Mouse (Mus musculus): ENCODE measurements around the gene Pla2g12a. TPM values are rescaled to one million over a fixed set of nuclear protein-coding genes. Genes with fewer than 3 reads are reported as not detected.

Pla2g12a gene
- polyA plus RNA-seq, 2 experiments: 45.7 to 84.7 TPM

DNA sequence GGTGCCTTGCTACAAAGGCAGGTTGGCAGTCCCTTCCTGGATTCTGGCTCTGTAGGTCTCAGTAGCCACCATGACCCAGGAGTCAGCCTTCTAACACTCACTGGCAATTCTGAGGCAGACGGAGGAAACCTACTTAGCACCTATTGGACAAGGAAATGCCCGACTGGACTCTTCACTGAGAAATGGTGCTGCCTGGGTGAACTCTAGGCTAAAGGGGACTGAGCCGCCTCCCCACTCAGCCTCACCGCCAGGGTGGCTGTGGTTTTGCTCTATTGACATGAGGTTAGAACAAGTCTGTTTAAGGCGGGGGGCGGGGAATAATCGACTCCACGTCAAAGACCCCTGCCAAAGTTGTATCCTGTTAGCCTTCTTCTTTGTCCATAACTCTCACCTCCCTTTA is 25.5 kb downstream of the Pla2g12a start:
- WGBS (ENCODE audit: insufficient replicate concordance): 53% methylated on average over 8 of the region's 8 CpGs
- peaks cover 10 to 26% of the 10 kb centered on the region in 2 experiments for H3K4me1 ChIP-seq (replicated peaks; ENCODE audit: control insufficient read depth in 2 of 2, insufficient read depth in 2 of 2, low read length in 1 of 2)
- ATAC-seq (ENCODE audit: insufficient read depth) (no peak), DNase-seq (ENCODE audit: low read depth in 3 of 3, low spot score in 3 of 3) (no peak)
- TF ChIP-seq EP300 (IDR thresholded peaks at IDR 0.05; ENCODE audit: low read depth) (no peak), CTCF (IDR thresholded peaks at IDR 0.05; ENCODE audit: low read depth) (no peak)
- H3K9ac ChIP-seq (replicated peaks): no peak overlapping the region
- H3K4me2 ChIP-seq (ENCODE audit: low read depth): no peak overlapping the region
- no peak overlapping the region for H3K4me3 ChIP-seq (ENCODE audit: insufficient read depth in 1 of 2, low read depth in 2 of 2, low read length in 2 of 2)
- no peak overlapping the region for H3K27ac ChIP-seq
- peaks cover under 1% of the 10 kb centered on the region for H3K36me3 ChIP-seq (replicated peaks; ENCODE audit: control insufficient read depth, insufficient read depth, low read depth)
- no peaks in the 10 kb centered on the region for H3K27me3 ChIP-seq (ENCODE audit: control insufficient read depth, insufficient read depth, low read length)
- no peaks in the 10 kb centered on the region for H3K9me3 ChIP-seq (ENCODE audit: control insufficient read depth, low read length)

DNA sequence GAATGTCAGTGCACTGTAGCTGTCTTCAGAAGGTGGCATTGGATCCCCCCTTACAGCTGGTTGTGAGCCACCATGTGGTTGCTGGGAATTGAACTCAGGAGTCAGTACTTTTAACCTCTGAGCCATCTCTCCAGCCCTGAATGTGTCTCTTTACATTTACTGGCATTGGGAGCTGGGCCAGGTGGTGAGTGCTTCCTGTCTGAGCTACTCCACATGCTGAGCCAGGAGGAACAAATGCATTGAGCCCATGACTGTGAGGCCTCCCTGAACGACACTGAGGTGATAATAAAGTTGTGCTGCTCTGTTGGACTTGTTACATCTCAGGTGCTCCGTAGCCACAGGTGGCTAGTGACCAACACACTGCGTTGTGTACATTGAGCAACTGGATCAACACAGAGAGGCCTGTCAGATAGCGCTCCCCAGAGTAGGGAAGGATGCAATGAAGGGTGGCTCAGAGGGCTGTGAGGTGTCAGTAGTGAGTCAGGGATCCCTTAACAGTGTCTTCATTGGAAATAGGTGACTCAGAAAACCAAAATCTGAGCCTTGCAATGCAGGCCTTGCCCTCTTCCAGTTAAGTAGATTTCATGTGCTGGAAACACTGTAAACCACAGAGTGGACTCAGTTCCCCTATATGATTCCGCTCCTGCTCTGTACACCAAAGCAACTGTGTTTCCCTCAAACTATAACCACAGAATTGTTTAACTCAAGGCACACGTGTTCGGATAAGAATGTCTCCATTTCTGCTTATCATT is 26.2 kb downstream of the Pla2g12a start:
- TF ChIP-seq EP300 (IDR thresholded peaks at IDR 0.05; ENCODE audit: low read depth): no peak
- TF ChIP-seq CTCF (IDR thresholded peaks at IDR 0.05; ENCODE audit: low read depth): no peak
- Histone ChIP-seq H3K4me3 (ENCODE audit: insufficient read depth in 1 of 2, low read depth in 2 of 2, low read length in 2 of 2) (no peak overlapping the region), H3K9me3 (ENCODE audit: control insufficient read depth, low read length) (no peaks in the 10 kb centered on the region), H3K27ac (no peak overlapping the region), H3K27me3 (ENCODE audit: control insufficient read depth, insufficient read depth, low read length) (no peaks in the 10 kb centered on the region), H3K36me3 (replicated peaks; ENCODE audit: control insufficient read depth, insufficient read depth, low read depth) (peaks cover 2% of the 10 kb centered on the region), H3K4me1 (replicated peaks; ENCODE audit: control insufficient read depth in 2 of 2, insufficient read depth in 2 of 2, low read length in 1 of 2) (peaks cover 10 to 26% of the 10 kb centered on the region in 2 experiments), H3K4me2 (ENCODE audit: low read depth) (no peak overlapping the region), H3K9ac (replicated peaks) (no peak overlapping the region)
- no peak for DNase-seq (ENCODE audit: low read depth in 3 of 3, low spot score in 3 of 3)
- no peak for ATAC-seq (ENCODE audit: insufficient read depth)
- 67% methylated on average over 7 of the region's 7 CpGs for WGBS (ENCODE audit: insufficient replicate concordance)

DNA sequence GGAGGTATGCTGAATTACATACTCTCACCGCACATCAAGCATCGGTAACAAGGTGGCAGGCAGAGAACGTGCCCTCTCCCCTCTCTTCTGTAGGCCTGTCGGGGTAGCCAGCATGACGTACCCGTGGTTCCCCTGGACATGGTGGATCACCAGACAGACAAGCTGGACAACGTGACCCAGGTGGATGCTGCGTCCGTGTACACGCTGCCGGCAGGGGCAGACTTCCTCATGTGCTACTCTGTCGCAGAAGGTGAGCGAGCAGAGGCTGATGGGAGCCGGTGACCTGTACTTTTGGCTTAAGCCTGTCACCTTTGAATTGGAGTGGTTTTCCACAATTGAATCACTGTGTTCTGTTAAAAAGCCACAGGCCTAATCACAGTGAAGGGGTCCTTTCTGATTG is 33.6 kb downstream of the Pla2g12a start:
- Histone ChIP-seq H3K36me3 (replicated peaks; ENCODE audit: control insufficient read depth, insufficient read depth, low read depth) (peaks cover 14% of the 10 kb centered on the region; the same call in 1 of the 2 replicates), H3K4me2 (ENCODE audit: low read depth) (no peak overlapping the region), H3K27ac (no peak overlapping the region), H3K9ac (replicated peaks) (no peak overlapping the region), H3K27me3 (ENCODE audit: control insufficient read depth, insufficient read depth, low read length) (no peaks in the 10 kb centered on the region), H3K4me1 (replicated peaks; ENCODE audit: control insufficient read depth in 2 of 2, insufficient read depth in 2 of 2, low read length in 1 of 2) (no peaks in the 10 kb centered on the region), H3K9me3 (ENCODE audit: control insufficient read depth, low read length) (no peaks in the 10 kb centered on the region), H3K4me3 (ENCODE audit: insufficient read depth in 1 of 2, low read depth in 2 of 2, low read length in 2 of 2) (no peak overlapping the region)
- TF ChIP-seq CTCF (IDR thresholded peaks at IDR 0.05; ENCODE audit: low read depth) (no peak), EP300 (IDR thresholded peaks at IDR 0.05; ENCODE audit: low read depth) (no peak)
- 89% methylated on average over 14 of the region's 14 CpGs for WGBS (ENCODE audit: insufficient replicate concordance)
- DNase-seq (ENCODE audit: low read depth in 3 of 3, low spot score in 3 of 3) (no peak), ATAC-seq (ENCODE audit: insufficient read depth) (no peak)

DNA sequence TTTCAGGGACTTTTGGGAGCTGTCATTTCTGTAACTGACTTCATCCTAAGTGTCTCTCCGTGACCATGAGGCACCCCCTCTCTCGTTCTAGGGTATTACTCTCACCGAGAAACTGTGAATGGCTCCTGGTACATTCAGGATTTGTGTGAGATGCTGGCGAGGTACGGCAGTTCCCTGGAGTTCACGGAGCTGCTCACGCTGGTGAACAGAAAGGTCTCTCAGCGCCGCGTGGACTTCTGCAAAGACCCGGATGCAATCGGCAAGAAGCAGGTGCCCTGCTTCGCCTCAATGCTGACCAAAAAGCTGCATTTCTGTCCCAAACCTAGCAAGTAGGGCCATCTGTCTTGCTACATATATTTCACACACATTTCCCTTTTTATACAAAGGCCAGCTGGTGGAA is 34.8 kb downstream of the Pla2g12a start:
- 82% methylated on average over 13 of the region's 13 CpGs for whole genome bisulfite sequencing (ENCODE audit: insufficient replicate concordance)

DNA sequence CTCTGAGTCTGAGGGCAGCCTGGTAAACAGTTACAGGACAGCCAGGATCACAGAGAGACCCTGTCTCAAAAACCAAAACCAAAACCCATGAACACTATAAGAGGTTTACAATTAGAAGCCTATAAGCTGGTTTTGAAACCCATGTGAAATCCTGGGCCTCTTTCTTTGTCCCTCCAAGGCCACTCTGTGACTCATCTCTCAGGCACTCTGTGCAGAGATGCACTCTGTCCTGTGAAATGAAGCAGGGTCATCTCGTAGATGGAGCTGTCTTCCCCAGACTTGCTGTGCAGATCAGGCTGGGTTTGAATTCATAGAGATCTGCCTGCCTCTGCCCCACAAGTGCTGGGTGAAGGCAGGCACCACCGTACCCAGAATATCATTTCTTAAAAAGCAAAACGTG is 39.0 kb downstream of the Pla2g12a start:
- WGBS (ENCODE audit: insufficient replicate concordance): 61% methylated on average over 3 of the region's 3 CpGs
- no peaks in the 10 kb centered on the region for H3K9me3 ChIP-seq (ENCODE audit: control insufficient read depth, low read length)
- no peak overlapping the region for H3K4me3 ChIP-seq (ENCODE audit: insufficient read depth in 1 of 2, low read depth in 2 of 2, low read length in 2 of 2)
- no peaks in the 10 kb centered on the region; the same call in 1 of the 2 replicates for H3K27me3 ChIP-seq (ENCODE audit: control insufficient read depth, insufficient read depth, low read length)
- H3K27ac ChIP-seq: no peak overlapping the region
- no peak for ATAC-seq (ENCODE audit: insufficient read depth)
- peaks cover 5% of the 10 kb centered on the region; the same call in 1 of the 2 replicates for H3K36me3 ChIP-seq (replicated peaks; ENCODE audit: control insufficient read depth, insufficient read depth, low read depth)
- no peaks in the 10 kb centered on the region for H3K4me1 ChIP-seq (replicated peaks; ENCODE audit: control insufficient read depth in 2 of 2, insufficient read depth in 2 of 2, low read length in 1 of 2)
- H3K4me2 ChIP-seq (ENCODE audit: low read depth): no peak overlapping the region
- DNase-seq (ENCODE audit: low read depth in 3 of 3, low spot score in 3 of 3): no peak
- no peak for TF ChIP-seq EP300 (IDR thresholded peaks at IDR 0.05; ENCODE audit: low read depth)
- no peak for TF ChIP-seq CTCF (IDR thresholded peaks at IDR 0.05; ENCODE audit: low read depth)
- H3K9ac ChIP-seq (replicated peaks): no peak overlapping the region

More for the DNA sequence above, 34.8 kb downstream of the Pla2g12a start:
- Histone ChIP-seq H3K4me2 (ENCODE audit: low read depth) (no peak overlapping the region), H3K4me1 (replicated peaks; ENCODE audit: control insufficient read depth in 2 of 2, insufficient read depth in 2 of 2, low read length in 1 of 2) (no peaks in the 10 kb centered on the region), H3K27me3 (ENCODE audit: control insufficient read depth, insufficient read depth, low read length) (no peaks in the 10 kb centered on the region), H3K9me3 (ENCODE audit: control insufficient read depth, low read length) (no peaks in the 10 kb centered on the region), H3K27ac (no peak overlapping the region), H3K4me3 (ENCODE audit: insufficient read depth in 1 of 2, low read depth in 2 of 2, low read length in 2 of 2) (no peak overlapping the region), H3K36me3 (replicated peaks; ENCODE audit: control insufficient read depth, insufficient read depth, low read depth) (peaks cover 14% of the 10 kb centered on the region; the same call in 1 of the 2 replicates), H3K9ac (replicated peaks) (no peak overlapping the region)
- no peak for TF ChIP-seq EP300 (IDR thresholded peaks at IDR 0.05; ENCODE audit: low read depth)
- no peak for DNase-seq (ENCODE audit: low read depth in 3 of 3, low spot score in 3 of 3)
- no peak for ATAC-seq (ENCODE audit: insufficient read depth)
